Comparison of ENCODE assay signal across 19 mouse cellular contexts in the genomic region with DNA sequence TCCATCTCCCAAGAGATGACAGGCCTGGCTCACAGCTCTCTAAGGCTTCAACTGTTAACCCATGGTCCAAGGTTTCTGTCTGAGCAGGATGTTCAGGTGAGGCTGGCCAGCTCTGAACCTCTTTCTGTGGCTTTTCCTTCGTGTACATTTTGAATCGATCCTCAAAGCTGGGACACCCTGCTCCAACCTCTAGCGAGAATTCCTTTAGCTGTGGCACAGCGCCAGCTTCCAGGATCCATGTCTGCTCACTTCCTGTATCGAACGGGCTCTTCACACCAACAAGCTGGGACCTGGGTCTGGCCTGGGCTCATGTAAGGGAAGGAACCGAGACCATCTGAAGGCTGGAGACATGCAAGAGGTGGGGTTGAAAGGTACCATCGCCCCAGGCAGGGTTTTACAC. TPM values are rescaled to one million over a fixed set of nuclear protein-coding genes. Genes with fewer than 3 reads are reported as not detected.
A peak's percentile ranks its signal among the peaks of the same experiment; 100 is the strongest.
DNase-seq lines count a peak whose midpoint lies in the region; ATAC-seq lines count a peak whose summit lies in the region.
"Had no signal": no experiment of that assay in that cellular context is flagged by ENCODE, and none has a peak within 500 bp of the region (broad histone marks: within the 10 kb centered on the region; RNA-seq: fewer than 3 reads in every experiment).

No protein-coding gene starts in this region.

- H3K4me2 ChIP-seq in heart, embryonic 12.5 days: no peak overlapping the region
- peak overlapping the region; percentile 91; the same call in 1 of the 2 replicates for H3K4me2 ChIP-seq in limb, embryonic 12.5 days
- H3K4me2 ChIP-seq in embryonic facial prominence, embryonic 15.5 days (replicated peaks): no peak overlapping the region
- H3K4me2 ChIP-seq: liver, embryonic 12.5 days had no signal

- peaks cover 3% of the 10 kb centered on the region for H3K36me3 ChIP-seq in heart, embryonic 12.5 days
- peaks cover 12% of the 10 kb centered on the region for H3K36me3 ChIP-seq in limb, embryonic 12.5 days
- peaks cover 18% of the 10 kb centered on the region for H3K36me3 ChIP-seq in limb, embryonic 10.5 days
- no peaks in the 10 kb centered on the region for H3K36me3 ChIP-seq in embryonic facial prominence, embryonic 15.5 days
- H3K36me3 ChIP-seq: hindbrain, embryonic 15.5 days; liver, embryonic 12.5 days; lung, embryonic 15.5 days had no signal

- 69% methylated on average over 8 of the region's 8 CpGs for WGBS in heart, embryonic 12.5 days
- 73% methylated on average over 8 of the region's 8 CpGs for WGBS in limb, embryonic 12.5 days
- WGBS in limb, embryonic 10.5 days: 81% methylated on average over 8 of the region's 8 CpGs
- 46% methylated on average over 8 of the region's 8 CpGs for WGBS in embryonic facial prominence, embryonic 15.5 days

- no peak overlapping the region for H3K27ac ChIP-seq in heart, embryonic 12.5 days (ENCODE audit: poor library complexity, severe bottlenecking)
- no peak overlapping the region for H3K27ac ChIP-seq in limb, embryonic 12.5 days
- no peak overlapping the region for H3K27ac ChIP-seq in limb, embryonic 10.5 days
- 0 out of 2 replicates have a peak overlapping the region, but pooled peaks have one; percentile 22 for H3K27ac ChIP-seq in embryonic facial prominence, embryonic 15.5 days (replicated peaks)
- H3K27ac ChIP-seq: liver, embryonic 12.5 days had no signal

- H3K9ac ChIP-seq in heart, embryonic 12.5 days: 0 out of 2 replicates have a peak overlapping the region, but pooled peaks have one; percentile 19
- H3K9ac ChIP-seq in limb, embryonic 12.5 days (replicated peaks): peak overlapping the region; percentile 95
- H3K9ac ChIP-seq in embryonic facial prominence, embryonic 15.5 days: no peak overlapping the region
- H3K9ac ChIP-seq: liver, embryonic 12.5 days had no signal

- no peaks in the 10 kb centered on the region for H3K9me3 ChIP-seq in heart, embryonic 12.5 days (replicated peaks)
- no peaks in the 10 kb centered on the region for H3K9me3 ChIP-seq in limb, embryonic 12.5 days
- H3K9me3 ChIP-seq in limb, embryonic 10.5 days (replicated peaks): no peaks in the 10 kb centered on the region
- no peaks in the 10 kb centered on the region for H3K9me3 ChIP-seq in embryonic facial prominence, embryonic 15.5 days (replicated peaks)
- H3K9me3 ChIP-seq: forebrain, embryonic 12.5 days; hindbrain, embryonic 15.5 days; liver, embryonic 12.5 days; lung, embryonic 15.5 days; midbrain, embryonic 15.5 days had no signal

- peak; percentile 33 for DNase-seq in cerebellum, adult 11 months
- no peak for DNase-seq in cerebellum, postnatal 4 days (ENCODE audit: low spot score in 2 of 2)
- DNase-seq in heart, postnatal 14 days: no peak
- DNase-seq in limb, embryonic 10.5 days (ENCODE audit: low spot score): no peak
- DNase-seq in right cerebral cortex, postnatal 14 days: no peak
- DNase-seq: adrenal gland, adult 2 months; heart, adult 11 months; right cerebral cortex, adult 18-20 months; spleen, adult 18-20 months; thymus, adult 2 months had no signal

- peaks cover 14% of the 10 kb centered on the region for H3K27me3 ChIP-seq in heart, embryonic 12.5 days (replicated peaks)
- H3K27me3 ChIP-seq in limb, embryonic 12.5 days: peaks cover 11% of the 10 kb centered on the region
- H3K27me3 ChIP-seq in limb, embryonic 10.5 days (ENCODE audit: low read depth, poor library complexity, severe bottlenecking): peaks cover 45% of the 10 kb centered on the region
- H3K27me3 ChIP-seq in embryonic facial prominence, embryonic 15.5 days: no peaks in the 10 kb centered on the region
- H3K27me3 ChIP-seq: hindbrain, embryonic 15.5 days; midbrain, embryonic 15.5 days had no signal

- intact Hi-C loops in heart, postnatal 14 days (cut with DNase I): no loop called here

- H3K4me1 ChIP-seq in heart, embryonic 12.5 days (replicated peaks): peaks cover 62% of the 10 kb centered on the region
- H3K4me1 ChIP-seq in limb, embryonic 12.5 days (replicated peaks): peaks cover 39% of the 10 kb centered on the region
- peaks cover 52% of the 10 kb centered on the region for H3K4me1 ChIP-seq in limb, embryonic 10.5 days
- peaks cover 51% of the 10 kb centered on the region for H3K4me1 ChIP-seq in embryonic facial prominence, embryonic 15.5 days

- ATAC-seq in heart, embryonic 12.5 days (ENCODE audit: insufficient number of reproducible peaks, low FRiP score): no peak
- no peak for ATAC-seq in limb, embryonic 12.5 days (ENCODE audit: insufficient number of reproducible peaks, insufficient read depth, low FRiP score, low TSS enrichment, low read depth)
- no peak for ATAC-seq in embryonic facial prominence, embryonic 15.5 days (ENCODE audit: insufficient number of reproducible peaks, low FRiP score, low TSS enrichment, low read depth)
- ATAC-seq: intestine, postnatal 0 days; liver, embryonic 12.5 days; midbrain, embryonic 15.5 days had no signal

- H3K4me3 ChIP-seq in heart, embryonic 12.5 days: no peak overlapping the region
- H3K4me3 ChIP-seq in limb, embryonic 12.5 days (replicated peaks): no peak overlapping the region
- H3K4me3 ChIP-seq in limb, embryonic 10.5 days: no peak overlapping the region
- H3K4me3 ChIP-seq in embryonic facial prominence, embryonic 15.5 days (replicated peaks): no peak overlapping the region
- H3K4me3 ChIP-seq: liver, embryonic 12.5 days had no signal

RNA-seq across cellular contexts. Expression of a gene that starts 1.4 kb away (rescaled TPM):
- 51.7 and 52.8 TPM in 2 replicates for polyA plus RNA-seq in heart, embryonic 12.5 days (2016; fragmentation: Nextera tagmentation; extraction: Ambion mirVana)
- total RNA-seq in heart, postnatal 14 days (2021): 10 to 100 TPM in 1 of 2 experiments, 1 to 10 TPM in 1; 7.9 to 11.9 TPM
- polyA plus RNA-seq in limb, embryonic 12.5 days (2016; fragmentation: Nextera tagmentation; extraction: Ambion mirVana): 53.6 and 54.4 TPM in 2 replicates
- 57.5 and 62.0 TPM in 2 replicates for polyA plus RNA-seq in limb, embryonic 10.5 days (2016; fragmentation: Nextera tagmentation; extraction: Ambion mirVana)
- 39.5 and 40.3 TPM in 2 replicates for polyA plus RNA-seq in embryonic facial prominence, embryonic 15.5 days (2015; fragmentation: Nextera tagmentation; extraction: Ambion mirVana)
